Mouse (Mus musculus) midbrain, embryonic 16.5 days (tissue): ENCODE data around the gene Camk1d. TPM values are rescaled to one million over a fixed set of nuclear protein-coding genes. Genes with fewer than 3 reads are reported as not detected.

ENCODE experiments used
- ATAC-seq: fragments of 200-750 bp; cut with Nextera tagmentation; 2 replicates; pipeline ENCODE4 v1.8.0; 2017; ENCODE audit warnings: moderate TSS enrichment
- H3K27ac ChIP-seq: fragments of 300-500 bp; sonication (generic); 2 replicates; pipeline ENCODE4 v1.5.1; 2014; ENCODE audit warnings: mild to moderate bottlenecking, low read length, mixed read lengths
- H3K27me3 ChIP-seq: fragments of 300-500 bp; sonication (generic); 2 replicates; pipeline ENCODE4 v1.6.1; 2014; ENCODE audit warnings: low read depth, low read length, mixed read lengths; ENCODE audit not compliant: control insufficient read depth, insufficient read depth
- H3K36me3 ChIP-seq: fragments of 300-500 bp; sonication (generic); 2 replicates; pipeline ENCODE4 v1.6.1; 2014; ENCODE audit warnings: mild to moderate bottlenecking, low read length, moderate library complexity, mixed read lengths; ENCODE audit not compliant: control insufficient read depth, insufficient read depth
- H3K4me1 ChIP-seq: fragments of 300-500 bp; sonication (generic); 2 replicates; pipeline ENCODE4 v1.6.1; 2014; ENCODE audit warnings: mild to moderate bottlenecking, low read length, mixed read lengths; ENCODE audit not compliant: control insufficient read depth, insufficient read depth
- H3K4me2 ChIP-seq: fragments of 300-500 bp; sonication (generic); 2 replicates; pipeline ENCODE4 v1.6.1; 2014; ENCODE audit warnings: mild to moderate bottlenecking, low read length, mixed read lengths
- H3K4me3 ChIP-seq: fragments of 300-500 bp; sonication (generic); 2 replicates; pipeline ENCODE4 v1.5.1; 2014; ENCODE audit warnings: low read depth, mild to moderate bottlenecking, low read length, moderate library complexity, mixed read lengths
- H3K9ac ChIP-seq: fragments of 300-500 bp; sonication (generic); 2 replicates; pipeline ENCODE4 v1.6.1; 2014; ENCODE audit warnings: low read depth, low read length, mixed read lengths
- H3K9me3 ChIP-seq: fragments of 300-500 bp; sonication (generic); replicated peaks from 2 replicates; pipeline ENCODE4 v1.6.1; 2014; ENCODE audit warnings: mild to moderate bottlenecking, low read length, mixed read lengths; ENCODE audit not compliant: control insufficient read depth, poor library complexity, severe bottlenecking
- WGBS: fragments of 180-500 bp; shearing (Covaris S2); extraction: QIAGEN DNeasy Blood & Tissue Kit; methylation state at CpG from one replicate; pipeline ENCODE4 v1.1.7; 2014; 5-methylcytosine and 5-hydroxymethylcytosine counted together
- polyA plus RNA-seq: library from polyadenylated mRNA; unstranded; fragments of >200 nt; fragmentation: Nextera tagmentation; extraction: Ambion mirVana; gene quantifications from 2 replicates; pipeline ENCODE4 v1.2.1, GENCODE M21; 2015

Camk1d gene
- polyA plus RNA-seq, 1 experiment from 2014 or later = 7.7 TPM

DNA sequence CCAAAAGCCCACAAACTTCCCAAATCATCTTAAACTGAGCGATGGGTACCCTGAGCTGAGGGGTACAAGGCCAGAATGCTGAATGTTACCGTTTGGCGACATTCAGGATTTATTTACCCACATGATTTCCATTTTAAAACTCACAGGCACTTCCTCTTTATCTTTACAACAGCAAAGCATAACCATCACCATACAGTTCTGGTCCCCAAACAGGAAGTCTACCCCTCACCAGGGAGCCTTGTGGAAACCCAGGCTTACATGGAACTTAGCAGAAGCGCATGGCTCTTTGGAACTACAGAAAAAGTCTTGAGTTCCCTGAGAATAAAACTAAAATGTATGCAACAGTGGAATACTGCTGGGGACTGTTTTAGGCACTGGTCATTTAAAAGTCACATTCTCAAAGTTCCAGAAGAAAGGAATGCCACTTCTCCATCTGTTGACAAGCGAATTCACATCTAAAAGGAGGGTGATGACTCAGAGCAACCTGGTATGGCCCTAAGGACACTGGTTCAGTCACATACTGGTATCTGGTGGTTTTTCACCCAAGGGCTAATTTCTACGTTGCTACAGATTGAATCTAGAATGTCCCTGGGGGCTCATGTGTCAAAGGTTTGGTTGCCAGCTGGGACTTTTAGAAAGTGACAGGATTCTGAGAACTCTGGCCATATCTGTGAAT, 121.7 kb downstream of the Camk1d start:
- no peaks in the 10 kb centered on the region for H3K9me3 ChIP-seq
- WGBS = 89% methylated on average over 6 of the region's 6 CpGs
- no peak overlapping the region for H3K27ac ChIP-seq

DNA sequence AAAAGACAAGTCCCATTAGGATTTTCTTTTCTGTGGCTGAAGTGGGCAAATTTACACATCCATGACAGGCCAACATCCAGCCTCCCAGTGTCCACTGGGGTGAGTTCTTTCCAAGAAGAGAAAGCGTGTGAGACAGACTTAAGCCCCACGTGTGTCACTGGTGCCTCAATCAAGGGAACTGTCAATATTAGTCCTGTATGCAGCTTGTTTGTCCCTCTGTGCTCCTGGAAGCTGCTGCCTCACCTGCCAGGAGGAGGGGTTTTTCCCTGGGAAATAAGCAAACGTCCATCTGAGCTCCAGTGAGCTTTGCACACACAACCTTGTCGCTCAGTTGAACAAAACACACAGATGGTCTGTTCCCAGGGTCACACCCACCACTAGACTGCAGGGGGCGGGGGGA, 124.2 kb downstream of the Camk1d start:
- Histone ChIP-seq H3K27ac (no peak overlapping the region), H3K4me2 (no peak overlapping the region), H3K9ac (no peak overlapping the region), H3K4me3 (no peak overlapping the region), H3K9me3 (no peaks in the 10 kb centered on the region), H3K36me3 (no peaks in the 10 kb centered on the region), H3K4me1 (no peaks in the 10 kb centered on the region), H3K27me3 (no peaks in the 10 kb centered on the region)
- 77% methylated on average over 5 of the region's 5 CpGs for WGBS
- no peak for ATAC-seq

More for the DNA sequence above, 121.7 kb downstream of the Camk1d start:
- Histone ChIP-seq H3K4me1 (peaks cover 11% of the 10 kb centered on the region), H3K27me3 (no peaks in the 10 kb centered on the region), H3K9ac (no peak overlapping the region), H3K4me2 (no peak overlapping the region), H3K4me3 (no peak overlapping the region), H3K36me3 (no peaks in the 10 kb centered on the region)
- no peak for ATAC-seq

DNA sequence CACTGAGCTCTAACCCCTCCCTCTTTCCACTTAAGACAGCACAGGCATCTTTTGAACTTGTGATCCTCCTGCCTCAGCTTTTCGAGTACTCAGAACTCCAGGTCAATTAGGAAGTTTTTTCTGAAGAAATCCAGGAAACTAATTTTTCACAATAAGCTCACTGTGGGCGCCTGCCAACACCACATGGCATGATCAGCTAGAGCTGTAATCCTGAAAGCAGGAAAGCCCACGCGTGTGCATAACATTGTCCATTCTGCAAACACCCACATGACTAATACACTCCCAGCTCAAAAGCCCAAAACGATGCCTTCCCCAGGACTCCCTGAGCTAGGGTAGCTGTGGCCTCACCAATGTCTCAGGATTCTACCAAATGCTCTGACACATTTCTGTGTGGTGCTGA, 125.2 kb downstream of the Camk1d start:
- H3K4me3 ChIP-seq = no peak overlapping the region
- whole genome bisulfite sequencing = 87% methylated on average over 5 of the region's 5 CpGs
- H3K27ac ChIP-seq = no peak overlapping the region
- no peak for ATAC-seq
- no peak overlapping the region for H3K9ac ChIP-seq
- no peak overlapping the region for H3K4me2 ChIP-seq
- H3K36me3 ChIP-seq = no peaks in the 10 kb centered on the region
- no peaks in the 10 kb centered on the region for H3K9me3 ChIP-seq
- no peaks in the 10 kb centered on the region for H3K4me1 ChIP-seq
- H3K27me3 ChIP-seq = no peaks in the 10 kb centered on the region

DNA sequence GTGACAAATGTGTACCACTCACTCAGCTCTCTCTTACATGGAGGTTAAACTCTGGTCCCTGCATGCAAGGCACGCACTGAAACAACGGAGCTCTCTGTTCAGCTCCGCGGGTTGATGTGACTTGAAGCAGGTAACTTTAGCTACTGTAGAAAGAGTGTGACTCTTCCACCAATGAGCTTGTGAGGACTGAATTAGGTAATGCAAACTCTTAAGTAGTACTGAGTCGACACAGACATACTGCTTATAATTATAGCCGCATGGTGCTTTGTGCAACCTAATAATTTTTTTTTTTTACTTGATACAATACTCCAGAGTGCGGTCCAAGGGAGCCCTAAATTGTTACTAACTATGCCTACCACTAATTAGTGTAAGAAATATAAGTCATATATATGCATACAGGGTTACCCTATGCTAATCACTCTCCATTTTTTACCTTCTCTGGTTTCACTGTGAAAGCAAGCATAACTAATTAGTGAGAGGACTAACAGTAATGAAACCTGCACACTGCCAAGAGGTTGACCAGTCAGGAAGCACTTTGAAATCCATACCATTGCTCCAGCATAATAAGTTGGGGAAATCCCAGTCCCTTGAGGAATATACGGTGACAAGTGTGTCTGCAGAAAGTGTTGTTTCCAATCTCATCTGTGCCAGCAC, 125.9 kb downstream of the Camk1d start:
- no peak overlapping the region for H3K27ac ChIP-seq
- no peak overlapping the region for H3K4me2 ChIP-seq
- WGBS = 91% methylated on average over 8 of the region's 8 CpGs
- no peaks in the 10 kb centered on the region for H3K27me3 ChIP-seq
- no peaks in the 10 kb centered on the region for H3K4me1 ChIP-seq
- no peaks in the 10 kb centered on the region for H3K36me3 ChIP-seq
- H3K4me3 ChIP-seq = no peak overlapping the region
- no peaks in the 10 kb centered on the region for H3K9me3 ChIP-seq
- H3K9ac ChIP-seq = no peak overlapping the region
- ATAC-seq = no peak

DNA sequence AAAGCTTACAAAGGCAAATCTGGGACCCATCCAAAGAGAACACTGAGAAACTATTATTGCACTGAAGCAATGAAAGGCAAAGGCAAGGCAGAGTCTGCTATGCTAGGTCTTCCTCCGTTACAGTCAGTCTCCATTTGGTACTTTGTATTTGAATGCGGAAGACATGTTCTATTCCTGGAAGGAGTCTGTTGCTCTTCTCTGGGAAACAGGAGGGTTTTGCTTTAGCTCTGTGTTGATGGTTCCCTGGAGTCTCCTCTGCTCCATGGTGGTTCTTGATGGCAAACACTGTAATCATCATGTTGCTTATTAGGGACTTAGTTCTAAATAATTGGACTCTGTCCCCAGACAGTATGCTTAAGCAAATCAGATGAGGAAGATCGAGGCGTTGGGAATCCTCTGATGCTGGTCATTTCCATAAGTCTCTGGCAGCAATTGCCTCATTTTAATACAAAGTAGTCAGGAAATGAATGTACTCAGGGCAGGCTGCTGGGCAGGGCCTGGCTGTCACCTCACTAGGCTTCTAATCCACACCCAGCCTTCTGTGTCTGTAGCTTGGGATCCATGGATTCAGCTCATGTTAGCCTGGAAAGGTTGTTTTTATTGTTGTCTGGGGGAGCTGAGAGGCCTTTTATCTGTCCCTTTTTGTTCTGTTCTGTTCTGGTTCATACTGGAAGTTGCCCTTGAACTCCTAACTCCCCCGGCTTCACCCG, 129.8 kb downstream of the Camk1d start:
- H3K27ac ChIP-seq = no peak overlapping the region
- 0 out of 2 replicates have a peak, but pooled peaks cover 3% of the 10 kb centered on the region for H3K4me1 ChIP-seq
- ATAC-seq = no peak
- no peak overlapping the region for H3K9ac ChIP-seq
- H3K9me3 ChIP-seq = no peaks in the 10 kb centered on the region
- H3K4me3 ChIP-seq = no peak overlapping the region
- no peaks in the 10 kb centered on the region for H3K36me3 ChIP-seq
- no peak overlapping the region for H3K4me2 ChIP-seq
- H3K27me3 ChIP-seq = no peaks in the 10 kb centered on the region
- 51% methylated on average over 6 of the region's 6 CpGs for WGBS

DNA sequence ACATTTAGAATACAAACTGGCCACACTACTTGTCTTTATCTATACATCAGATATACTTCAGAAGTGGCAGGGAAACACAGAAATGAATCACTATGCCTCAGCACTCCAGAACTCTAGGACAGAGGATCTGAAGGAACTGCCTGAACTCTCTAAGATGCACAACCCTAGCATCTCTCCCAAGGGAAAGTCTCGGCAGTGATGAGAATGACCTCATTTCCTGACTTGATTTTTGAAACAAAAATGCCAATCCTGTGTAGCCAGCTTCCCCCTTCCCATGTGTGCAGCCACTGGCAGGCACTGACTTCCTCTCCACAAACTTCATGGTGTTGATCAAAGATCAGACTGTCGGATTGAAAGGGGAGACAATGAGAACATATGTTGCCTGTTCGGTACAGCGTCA, 134.9 kb downstream of the Camk1d start:
- Histone ChIP-seq H3K4me1 (peaks cover 9% of the 10 kb centered on the region; the same call in 1 of the 2 replicates), H3K36me3 (no peaks in the 10 kb centered on the region), H3K9me3 (no peaks in the 10 kb centered on the region), H3K9ac (no peak overlapping the region), H3K27ac (no peak overlapping the region), H3K4me2 (no peak overlapping the region), H3K4me3 (no peak overlapping the region), H3K27me3 (no peaks in the 10 kb centered on the region)
- ATAC-seq = no peak
- 61% methylated on average over 4 of the region's 4 CpGs for WGBS

DNA sequence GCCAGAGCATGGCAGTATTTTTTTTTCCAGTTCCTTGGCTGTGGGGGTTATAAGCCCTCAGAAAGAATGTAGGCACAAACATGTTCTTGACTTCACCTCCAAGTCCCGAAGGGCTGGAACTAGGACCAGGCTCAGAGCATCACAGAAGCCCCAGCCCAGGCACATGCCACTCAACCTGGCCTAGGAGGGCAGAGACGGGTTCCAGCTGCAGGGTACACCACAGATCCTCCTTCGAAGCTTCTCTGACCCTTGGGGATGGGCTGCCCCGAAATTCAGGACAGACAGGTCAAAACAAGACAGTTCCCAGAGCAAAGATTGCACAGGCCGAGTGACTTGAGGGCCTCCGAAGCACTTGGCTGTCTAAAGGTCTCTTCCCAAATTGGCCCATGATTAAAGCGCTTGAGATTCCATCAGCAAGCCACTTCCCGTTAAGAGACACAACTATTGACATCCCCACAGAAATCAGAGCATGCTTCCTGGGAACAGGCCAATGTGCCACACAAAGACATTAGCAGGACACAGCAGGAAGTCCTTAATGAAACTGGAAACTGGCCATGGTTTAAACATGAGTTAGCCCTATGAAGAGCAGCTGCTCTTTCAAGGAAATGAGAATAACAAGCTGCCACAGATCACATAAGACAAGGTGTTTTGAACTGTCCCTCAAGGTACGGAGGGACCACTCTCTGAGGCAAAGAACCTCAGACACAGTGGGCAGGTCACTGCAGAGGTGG, 136.8 kb downstream of the Camk1d start:
- Histone ChIP-seq H3K36me3 (no peaks in the 10 kb centered on the region), H3K4me3 (no peak overlapping the region), H3K9ac (no peak overlapping the region), H3K27me3 (no peaks in the 10 kb centered on the region), H3K4me2 (no peak overlapping the region), H3K27ac (no peak overlapping the region), H3K9me3 (no peaks in the 10 kb centered on the region), H3K4me1 (peaks cover 9% of the 10 kb centered on the region; the same call in 1 of the 2 replicates)
- peak; percentile 27; the same call in 1 of the 2 replicates for ATAC-seq
- WGBS = 40% methylated on average over 9 of the region's 9 CpGs

DNA sequence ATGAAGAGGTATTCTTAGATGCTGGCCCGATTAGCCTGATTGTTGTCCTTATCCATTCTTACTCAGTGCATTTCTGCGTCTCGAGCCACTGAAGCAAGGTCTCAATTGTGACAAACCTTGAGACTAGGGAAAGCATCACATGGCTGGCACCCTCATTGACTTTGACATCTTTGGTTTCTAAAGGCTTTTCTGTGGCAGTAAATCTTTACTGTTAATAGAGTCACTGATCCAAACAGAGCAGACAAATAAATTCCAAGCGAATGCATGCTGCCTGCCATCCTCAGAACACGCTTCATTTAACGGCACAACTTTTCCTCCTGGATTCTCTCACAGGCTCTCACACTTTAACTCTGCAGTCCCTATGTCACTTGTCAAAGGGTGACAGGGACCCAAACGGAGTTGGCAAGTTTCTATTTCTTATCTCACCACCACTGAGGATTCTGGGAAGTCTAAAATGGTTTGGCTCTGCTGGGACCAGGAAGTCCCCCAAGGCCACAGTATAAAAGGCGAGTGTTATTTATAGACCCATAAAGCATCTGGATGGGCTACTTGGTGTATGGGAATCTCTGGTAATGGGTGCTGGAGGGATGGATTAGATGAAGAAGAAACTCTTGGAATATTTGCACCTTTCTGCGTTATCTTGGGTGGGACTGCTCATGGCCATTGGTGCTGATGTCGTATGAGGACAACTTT, 141.9 kb downstream of the Camk1d start:
- Histone ChIP-seq H3K9me3 (no peaks in the 10 kb centered on the region), H3K27me3 (no peaks in the 10 kb centered on the region), H3K36me3 (no peaks in the 10 kb centered on the region), H3K9ac (no peak overlapping the region), H3K4me3 (no peak overlapping the region), H3K4me2 (no peak overlapping the region), H3K27ac (no peak overlapping the region), H3K4me1 (no peaks in the 10 kb centered on the region; the same call in 1 of the 2 replicates)
- ATAC-seq = no peak
- 65% methylated on average over 10 of the region's 10 CpGs for WGBS
